Mouse (Mus musculus): ENCODE measurements around the gene Anln.
"Not testable (repeated sequence)": the region's sequence is repeated elsewhere in the genome, so short reads cannot be mapped to it uniquely, and the experiment has no call there.

Anln gene

DNA sequence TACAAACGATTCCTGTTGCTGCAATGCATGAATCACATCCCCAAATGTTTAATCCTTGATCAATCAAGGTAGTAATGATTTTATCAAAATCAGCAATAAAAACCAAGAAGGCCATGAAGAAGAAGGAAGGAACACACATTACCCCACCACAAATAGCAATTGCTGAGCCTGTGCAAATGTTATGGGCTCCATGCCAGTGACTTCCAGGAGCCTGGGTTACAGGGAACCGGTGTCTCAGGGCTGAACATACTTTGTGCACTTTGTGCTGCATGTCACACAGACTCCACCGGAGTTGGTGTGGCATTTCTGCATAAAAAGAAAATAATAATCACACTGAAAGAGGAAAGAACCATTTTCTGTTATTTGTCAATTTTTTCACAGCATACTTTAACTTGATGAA, 74.9 kb downstream of the Anln start:
- DNase-seq, result no peak

DNA sequence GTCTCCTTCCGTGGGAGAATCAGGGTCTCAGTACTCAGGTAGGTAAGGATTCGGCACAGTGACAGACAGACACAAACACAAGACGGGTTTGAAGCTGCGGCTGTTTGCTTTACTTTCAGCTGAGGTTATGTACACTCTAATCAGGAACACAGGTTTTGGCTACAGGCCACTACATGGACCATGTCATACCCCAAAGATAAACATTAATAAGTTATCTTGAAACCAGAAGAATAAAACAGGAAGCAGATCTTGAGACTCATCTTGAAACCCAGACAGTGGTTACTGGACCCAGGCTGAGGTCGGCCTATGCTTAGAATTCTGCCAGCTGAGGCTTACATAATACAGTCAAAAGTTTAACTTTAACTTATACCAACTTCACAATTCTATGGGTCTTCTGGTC, 75.8 kb downstream of the Anln start:
- DNase-seq, result no peak

DNA sequence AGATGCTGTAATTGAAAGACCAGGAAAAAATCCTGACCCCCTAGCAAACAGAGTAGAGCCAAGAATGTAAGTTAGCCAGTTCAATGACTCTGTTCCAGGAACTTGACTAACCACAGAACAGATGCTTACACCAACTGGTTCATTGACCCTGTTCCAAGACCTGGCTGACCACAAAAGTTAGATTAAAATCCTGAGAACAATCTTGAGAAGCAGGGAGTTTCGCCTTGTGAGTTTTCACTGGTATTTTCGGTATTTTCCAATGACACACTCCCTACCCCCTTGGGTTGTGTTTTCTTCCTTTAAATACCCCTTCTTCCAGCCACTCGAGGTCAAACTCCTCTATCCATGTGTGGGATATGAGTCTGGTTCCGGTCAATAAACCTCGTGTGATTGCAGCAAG, 79.3 kb downstream of the Anln start:
- no peak for DNase-seq

DNA sequence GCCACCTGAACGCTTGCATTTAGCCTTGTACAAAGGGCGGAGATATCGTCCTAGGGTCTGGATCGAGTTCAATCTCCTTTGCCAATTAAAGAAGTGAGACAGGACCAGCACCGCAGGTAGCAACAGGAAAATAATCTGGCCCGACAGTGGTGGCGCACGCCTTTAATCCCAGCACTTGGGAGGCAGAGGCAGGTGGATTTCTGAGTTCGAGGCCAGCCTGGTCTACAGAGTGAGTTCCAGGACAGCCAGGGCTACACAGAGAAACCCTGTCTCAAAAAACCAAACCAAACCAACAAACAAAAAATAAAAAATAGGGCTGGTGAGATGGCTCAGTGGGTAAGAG, 81.1 kb downstream of the Anln start:
- DNase-seq, result not testable (repeated sequence)

DNA sequence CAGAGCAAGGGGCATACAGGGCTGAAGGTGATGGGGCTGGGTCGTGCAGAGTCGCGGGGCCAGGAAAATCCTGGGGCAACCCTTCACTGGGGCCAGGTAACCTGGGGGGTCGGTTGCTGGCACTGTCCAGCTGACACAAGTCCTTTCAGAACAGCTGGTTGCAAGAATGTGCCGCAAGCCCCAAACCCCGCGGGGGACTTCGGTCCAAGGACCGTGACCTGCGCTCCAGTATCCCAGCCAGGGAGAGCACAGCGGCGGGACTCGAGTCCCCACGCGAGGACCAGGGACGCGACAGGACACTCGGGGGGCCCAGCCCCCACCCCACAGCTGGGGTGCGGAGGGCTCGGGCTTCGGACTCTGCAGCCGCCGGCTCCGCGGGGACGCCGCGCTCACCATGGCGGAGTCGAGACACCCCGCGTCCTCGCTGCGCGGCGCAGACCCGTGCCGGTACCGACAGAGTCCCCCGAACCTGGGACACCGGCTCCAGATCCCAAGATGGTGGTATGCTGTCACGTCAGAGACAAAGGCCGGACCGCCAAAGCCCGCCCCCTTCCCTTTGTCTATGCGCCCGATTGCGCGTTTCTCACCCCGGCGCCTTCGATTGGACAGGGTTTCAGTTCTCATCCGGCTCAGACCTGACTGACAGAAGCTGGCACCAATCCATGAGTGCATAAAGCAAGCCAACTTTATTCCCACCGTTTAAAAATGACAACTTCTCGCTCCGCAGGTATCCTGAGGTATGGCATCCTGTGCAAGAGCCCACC, 81.7 kb downstream of the Anln start, which contains the start of gene Zfp810:
TSS of gene Zfp810 (minus strand) at position 493 of the 764 bp plus-strand sequence.
- peak; percentile 93 for DNase-seq

DNA sequence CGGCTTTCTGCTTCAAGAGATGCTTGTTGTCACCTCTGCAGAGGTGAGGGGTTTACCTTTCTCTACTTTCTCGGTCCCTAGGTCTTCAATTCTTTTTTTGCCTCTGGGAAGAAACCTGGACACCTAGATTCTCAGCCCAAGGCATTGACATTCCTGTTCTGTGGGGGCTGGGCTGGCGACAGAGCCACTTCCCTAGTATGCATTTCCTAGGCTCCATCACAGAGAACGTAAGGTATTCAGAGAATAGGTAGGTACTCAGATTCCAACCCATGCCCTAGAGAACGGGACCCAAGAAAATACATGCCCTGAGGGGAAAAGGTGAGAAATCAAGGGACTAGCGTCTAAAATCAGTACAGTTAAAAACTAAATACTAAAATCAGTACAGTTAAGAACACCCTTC, 82.3 kb downstream of the Anln start:
- no peak for DNase-seq

DNA sequence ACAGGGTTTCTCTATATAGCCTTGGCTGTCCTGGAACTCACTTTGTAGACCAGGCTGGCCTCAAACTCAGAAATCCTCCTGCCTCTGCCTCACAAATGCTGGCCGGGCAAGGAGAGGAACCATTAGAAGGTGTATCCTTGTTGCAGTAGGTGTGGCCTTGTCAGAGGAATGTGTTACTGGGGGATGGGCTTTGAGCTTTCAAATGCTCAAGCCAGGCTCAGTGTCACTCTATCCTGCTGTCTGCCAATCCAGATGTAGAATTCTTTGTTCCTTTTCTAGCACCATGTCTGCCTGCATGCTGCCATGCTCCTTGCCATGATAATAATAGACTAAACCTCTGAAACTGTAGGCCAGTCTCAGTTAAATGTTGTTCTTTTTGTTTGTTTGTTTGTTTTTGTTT, 86.8 kb downstream of the Anln start:
- DNase-seq, result no peak
